Mouse (Mus musculus): Measurements from ENCODE around the gene LTO1.

DNA sequence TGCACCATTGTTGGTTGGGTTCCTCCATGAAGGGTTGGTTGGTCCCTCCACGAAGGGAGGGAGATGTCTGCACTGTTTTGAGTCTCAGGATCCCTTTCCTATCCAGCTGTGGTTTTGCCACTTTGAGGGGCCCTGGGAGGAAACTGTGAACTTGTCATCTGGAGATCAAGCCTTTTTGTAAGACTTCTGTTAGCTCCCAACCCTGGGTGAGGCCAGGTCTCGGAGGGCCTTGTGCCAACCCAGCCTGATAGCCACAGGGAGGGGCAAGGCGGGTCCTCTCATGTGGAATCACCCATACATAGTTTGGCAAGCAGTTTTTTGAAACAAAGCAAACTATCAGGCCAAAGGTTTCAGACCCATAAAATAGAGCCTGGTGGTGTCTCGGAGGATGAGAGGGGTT lies 49.4 kb downstream of the LTO1 start:
- no peak for TF ChIP-seq FLI1 (IDR thresholded peaks at IDR 0.05; ENCODE audit: low read length)
- no peak for TF ChIP-seq GATA1 (IDR thresholded peaks at IDR 0.05; ENCODE audit: borderline replicate concordance, low read length)
